Mouse (Mus musculus): ENCODE data around the gene Oaz1. TPM values are rescaled to one million over a fixed set of nuclear protein-coding genes. Genes with fewer than 3 reads are reported as not detected.

Oaz1 gene
- polyA plus RNA-seq, 1 experiment from 2014 or later: 1,701 TPM

- Histone ChIP-seq H3K4me2 (ENCODE audit: low read length) (no peak overlapping the region), H3K4me1 (ENCODE audit: control insufficient read depth, insufficient read depth, low read length) (peaks cover 14% of the 10 kb centered on the region), H3K27ac (ENCODE audit: low read depth, low read length) (no peak overlapping the region), H3K4me3 (ENCODE audit: low read depth, low read length) (no peak overlapping the region), H3K9me3 (replicated peaks; ENCODE audit: control insufficient read depth, low read length) (no peaks in the 10 kb centered on the region), H3K9ac (ENCODE audit: low read length) (0 out of 2 replicates have a peak overlapping the region, but pooled peaks have one; percentile 25), H3K36me3 (ENCODE audit: control insufficient read depth, insufficient read depth, low read length) (peaks cover 20% of the 10 kb centered on the region), H3K27me3 (replicated peaks; ENCODE audit: control insufficient read depth, insufficient read depth, low read length) (no peaks in the 10 kb centered on the region)
- WGBS: 77% methylated on average over 3 of the region's 3 CpGs
- ATAC-seq: no peak
- DNase-seq (ENCODE audit: low spot score): no peak
Observed at GRCm38 (mm10) chr10:80857848-80858247, 31.4 kb downstream of the Oaz1 start.

- Histone ChIP-seq H3K27ac (ENCODE audit: low read depth, low read length) (no peak overlapping the region), H3K9ac (ENCODE audit: low read length) (no peak overlapping the region; the same call in 1 of the 2 replicates)
Observed at GRCm38 (mm10) chr10:80858350-80858935, 32.0 kb downstream of the Oaz1 start.

GRCm38 (mm10) chr10:80862305-80862704, 35.8 kb downstream of the Oaz1 start:
- ATAC-seq (no peak), DNase-seq (ENCODE audit: low spot score) (no peak)
- no peak overlapping the region for H3K9ac ChIP-seq (ENCODE audit: low read length)
- 94% methylated on average over 5 of the region's 5 CpGs for WGBS
- H3K4me2 ChIP-seq (ENCODE audit: low read length): no peak overlapping the region
- H3K27ac ChIP-seq (ENCODE audit: low read depth, low read length): no peak overlapping the region
- no peaks in the 10 kb centered on the region for H3K4me1 ChIP-seq (ENCODE audit: control insufficient read depth, insufficient read depth, low read length)
- H3K4me3 ChIP-seq (ENCODE audit: low read depth, low read length): no peak overlapping the region
- peaks cover 53% of the 10 kb centered on the region for H3K36me3 ChIP-seq (ENCODE audit: control insufficient read depth, insufficient read depth, low read length)
- no peaks in the 10 kb centered on the region for H3K9me3 ChIP-seq (replicated peaks; ENCODE audit: control insufficient read depth, low read length)
- H3K27me3 ChIP-seq (replicated peaks; ENCODE audit: control insufficient read depth, insufficient read depth, low read length): no peaks in the 10 kb centered on the region

More at GRCm38 (mm10) chr10:80858350-80858935, 32.0 kb downstream of the Oaz1 start:
- DNase-seq (ENCODE audit: low spot score): no peak
- H3K36me3 ChIP-seq (ENCODE audit: control insufficient read depth, insufficient read depth, low read length): peaks cover 20% of the 10 kb centered on the region
- H3K4me3 ChIP-seq (ENCODE audit: low read depth, low read length): no peak overlapping the region
- H3K9me3 ChIP-seq (replicated peaks; ENCODE audit: control insufficient read depth, low read length): no peaks in the 10 kb centered on the region
- ATAC-seq: no peak
- no peak overlapping the region for H3K4me2 ChIP-seq (ENCODE audit: low read length)
- H3K27me3 ChIP-seq (replicated peaks; ENCODE audit: control insufficient read depth, insufficient read depth, low read length): no peaks in the 10 kb centered on the region
- 90% methylated on average over 7 of the region's 7 CpGs for WGBS
- H3K4me1 ChIP-seq (ENCODE audit: control insufficient read depth, insufficient read depth, low read length): peaks cover 14% of the 10 kb centered on the region

GRCm38 (mm10) chr10:80864446-80864845, 38.0 kb downstream of the Oaz1 start:
- Histone ChIP-seq H3K4me2 (ENCODE audit: low read length) (no peak overlapping the region), H3K27ac (ENCODE audit: low read depth, low read length) (no peak overlapping the region), H3K9ac (ENCODE audit: low read length) (no peak overlapping the region), H3K36me3 (ENCODE audit: control insufficient read depth, insufficient read depth, low read length) (peaks cover 62% of the 10 kb centered on the region), H3K4me3 (ENCODE audit: low read depth, low read length) (no peak overlapping the region), H3K27me3 (replicated peaks; ENCODE audit: control insufficient read depth, insufficient read depth, low read length) (no peaks in the 10 kb centered on the region), H3K4me1 (ENCODE audit: control insufficient read depth, insufficient read depth, low read length) (no peaks in the 10 kb centered on the region), H3K9me3 (replicated peaks; ENCODE audit: control insufficient read depth, low read length) (no peaks in the 10 kb centered on the region)
- 86% methylated on average over 16 of the region's 16 CpGs for WGBS
- DNase-seq (ENCODE audit: low spot score) (no peak), ATAC-seq (no peak)

GRCm38 (mm10) chr10:80870993-80871392, 44.5 kb downstream of the Oaz1 start:
- H3K36me3 ChIP-seq (ENCODE audit: control insufficient read depth, insufficient read depth, low read length): peaks cover 21% of the 10 kb centered on the region; the same call in 1 of the 2 replicates
- H3K27me3 ChIP-seq (replicated peaks; ENCODE audit: control insufficient read depth, insufficient read depth, low read length): no peaks in the 10 kb centered on the region
- H3K4me3 ChIP-seq (ENCODE audit: low read depth, low read length): no peak overlapping the region
- H3K9ac ChIP-seq (ENCODE audit: low read length): no peak overlapping the region
- no peak overlapping the region for H3K27ac ChIP-seq (ENCODE audit: low read depth, low read length)
- no peaks in the 10 kb centered on the region for H3K9me3 ChIP-seq (replicated peaks; ENCODE audit: control insufficient read depth, low read length)
- ATAC-seq: no peak
- DNase-seq (ENCODE audit: low spot score): no peak
- no peak overlapping the region for H3K4me2 ChIP-seq (ENCODE audit: low read length)
- WGBS: 81% methylated on average over 4 of the region's 6 CpGs
- no peaks in the 10 kb centered on the region for H3K4me1 ChIP-seq (ENCODE audit: control insufficient read depth, insufficient read depth, low read length)

- no peak within 1 kb of the TSS for H3K9ac ChIP-seq (ENCODE audit: low read length)
- H3K36me3 ChIP-seq (ENCODE audit: control insufficient read depth, insufficient read depth, low read length): peaks cover 15% of the 10 kb centered on the region; the same call in 1 of the 2 replicates
- no peak within 1 kb of the TSS for H3K27ac ChIP-seq (ENCODE audit: low read depth, low read length)
- no peak within 1 kb of the TSS for H3K4me3 ChIP-seq (ENCODE audit: low read depth, low read length)
- H3K27me3 ChIP-seq (replicated peaks; ENCODE audit: control insufficient read depth, insufficient read depth, low read length): no peaks in the 10 kb centered on the region
- ATAC-seq: no peak
- H3K4me2 ChIP-seq (ENCODE audit: low read length): no peak within 1 kb of the TSS
- H3K4me1 ChIP-seq (ENCODE audit: control insufficient read depth, insufficient read depth, low read length): no peaks in the 10 kb centered on the region
- DNase-seq (ENCODE audit: low spot score): no peak
- no peaks in the 10 kb centered on the region for H3K9me3 ChIP-seq (replicated peaks; ENCODE audit: control insufficient read depth, low read length)
- WGBS: 38% methylated on average over 9 of the region's 9 CpGs
Observed at GRCm38 (mm10) chr10:80871581-80871980, 45.1 kb downstream of the Oaz1 start, which contains the start of gene Tmprss9. Tmprss9 (plus strand) TSS chr10:80871848.

- H3K36me3 ChIP-seq (ENCODE audit: control insufficient read depth, insufficient read depth, low read length): no peaks in the 10 kb centered on the region
- H3K9me3 ChIP-seq (replicated peaks; ENCODE audit: control insufficient read depth, low read length): no peaks in the 10 kb centered on the region
- no peak for ATAC-seq
- no peak for DNase-seq (ENCODE audit: low spot score)
- H3K9ac ChIP-seq (ENCODE audit: low read length): no peak overlapping the region
- no peak overlapping the region for H3K4me2 ChIP-seq (ENCODE audit: low read length)
- 80% methylated on average over 9 of the region's 9 CpGs for WGBS
- no peak overlapping the region for H3K4me3 ChIP-seq (ENCODE audit: low read depth, low read length)
- H3K27ac ChIP-seq (ENCODE audit: low read depth, low read length): no peak overlapping the region
- no peaks in the 10 kb centered on the region for H3K4me1 ChIP-seq (ENCODE audit: control insufficient read depth, insufficient read depth, low read length)
- H3K27me3 ChIP-seq (replicated peaks; ENCODE audit: control insufficient read depth, insufficient read depth, low read length): no peaks in the 10 kb centered on the region
Observed at GRCm38 (mm10) chr10:80874035-80874434, 47.6 kb downstream of the Oaz1 start.

- peak; percentile 73 for DNase-seq (ENCODE audit: low spot score)
Observed at GRCm38 (mm10) chr10:80876028-80876427, 49.6 kb downstream of the Oaz1 start.

GRCm38 (mm10) chr10:80876594-80876993, 50.1 kb downstream of the Oaz1 start:
- no peak for ATAC-seq
- Histone ChIP-seq H3K27me3 (replicated peaks; ENCODE audit: control insufficient read depth, insufficient read depth, low read length) (no peaks in the 10 kb centered on the region), H3K36me3 (ENCODE audit: control insufficient read depth, insufficient read depth, low read length) (no peaks in the 10 kb centered on the region), H3K4me3 (ENCODE audit: low read depth, low read length) (no peak overlapping the region), H3K9me3 (replicated peaks; ENCODE audit: control insufficient read depth, low read length) (no peaks in the 10 kb centered on the region), H3K27ac (ENCODE audit: low read depth, low read length) (no peak overlapping the region), H3K4me2 (ENCODE audit: low read length) (no peak overlapping the region), H3K9ac (ENCODE audit: low read length) (no peak overlapping the region), H3K4me1 (ENCODE audit: control insufficient read depth, insufficient read depth, low read length) (no peaks in the 10 kb centered on the region)
- DNase-seq (ENCODE audit: low spot score): no peak
- 27% methylated on average over 3 of the region's 3 CpGs for WGBS

More at GRCm38 (mm10) chr10:80876028-80876427, 49.6 kb downstream of the Oaz1 start:
- no peak overlapping the region for H3K4me3 ChIP-seq (ENCODE audit: low read depth, low read length)
- ATAC-seq: 0 out of 2 replicates have a peak, but pooled peaks have one; percentile 44
- H3K36me3 ChIP-seq (ENCODE audit: control insufficient read depth, insufficient read depth, low read length): no peaks in the 10 kb centered on the region
- no peak overlapping the region for H3K4me2 ChIP-seq (ENCODE audit: low read length)
- H3K4me1 ChIP-seq (ENCODE audit: control insufficient read depth, insufficient read depth, low read length): no peaks in the 10 kb centered on the region
- H3K27ac ChIP-seq (ENCODE audit: low read depth, low read length): no peak overlapping the region
- H3K27me3 ChIP-seq (replicated peaks; ENCODE audit: control insufficient read depth, insufficient read depth, low read length): no peaks in the 10 kb centered on the region
- no peaks in the 10 kb centered on the region for H3K9me3 ChIP-seq (replicated peaks; ENCODE audit: control insufficient read depth, low read length)
- 29% methylated on average over 5 of the region's 5 CpGs for WGBS
- H3K9ac ChIP-seq (ENCODE audit: low read length): no peak overlapping the region

Data from forebrain, embryonic 14.5 days (tissue).